ENCODE assay signal across 8 mouse cellular contexts in genomic region chr13:96671078-96671905, GRCm38 (mm10). TPM values are rescaled to one million over a fixed set of nuclear protein-coding genes. Genes with fewer than 3 reads are reported as not detected.
A peak's percentile ranks its signal among the peaks of the same experiment; 100 is the strongest.
DNase-seq lines count a peak whose midpoint lies in the region; ATAC-seq and TF ChIP-seq lines count a peak whose summit lies in the region.

No protein-coding gene starts in this region.

- 14% methylated on average over 31 of the region's 31 CpGs for WGBS in heart, adult 2 months
- 13% methylated on average over 31 of the region's 31 CpGs for WGBS in limb, embryonic 15.5 days
- 12% methylated on average over 31 of the region's 31 CpGs for WGBS in neural tube, embryonic 15.5 days

- peak overlapping the region; percentile 57 for H3K4me2 ChIP-seq in limb, embryonic 15.5 days
- peak overlapping the region; percentile 60 for H3K4me2 ChIP-seq in neural tube, embryonic 15.5 days

- no peaks in the 10 kb centered on the region for H3K9me3 ChIP-seq in ES-Bruce4 (replicated peaks; ENCODE audit: control insufficient read depth, insufficient read depth, low read length, poor library complexity, severe bottlenecking)
- H3K9me3 ChIP-seq in limb, embryonic 15.5 days, result no peaks in the 10 kb centered on the region
- no peaks in the 10 kb centered on the region for H3K9me3 ChIP-seq in neural tube, embryonic 15.5 days (replicated peaks)

- no peak; the same call in 1 of the 2 replicates for TF ChIP-seq POLR2A in heart, adult 2 months (IDR thresholded peaks at IDR 0.05; ENCODE audit: insufficient read depth, low read depth, low read length)
- no peak for TF ChIP-seq POLR2A in ES-Bruce4 (IDR thresholded peaks at IDR 0.05; ENCODE audit: insufficient read depth, low read length)

- H3K79me2 ChIP-seq in heart, adult 2 months (replicated peaks; ENCODE audit: control insufficient read depth, insufficient read depth, low read length), result peaks cover 2% of the 10 kb centered on the region; the same call in 1 of the 2 replicates

- peak overlapping the region; percentile 80 for H3K27ac ChIP-seq in heart, adult 2 months
- H3K27ac ChIP-seq in ES-Bruce4 (ENCODE audit: insufficient read depth, low read length), result peak overlapping the region; percentile 51
- H3K27ac ChIP-seq in limb, embryonic 15.5 days, result peak overlapping the region; percentile 84
- peak overlapping the region; percentile 97 for H3K27ac ChIP-seq in neural tube, embryonic 15.5 days (replicated peaks)

- ATAC-seq in limb, embryonic 15.5 days (ENCODE audit: insufficient number of reproducible peaks, low FRiP score, low TSS enrichment, low read depth), result no peak
- ATAC-seq in neural tube, embryonic 15.5 days (ENCODE audit: low FRiP score), result peak; percentile 2

- no peak for TF ChIP-seq EP300 in heart, adult 2 months (IDR thresholded peaks at IDR 0.05; ENCODE audit: insufficient read depth, low read depth, low read length)
- no peak for TF ChIP-seq EP300 in ES-Bruce4 (IDR thresholded peaks at IDR 0.05; ENCODE audit: insufficient read depth, low read depth, low read length)

- H3K9ac ChIP-seq in heart, adult 2 months (ENCODE audit: low read depth, low read length), result peak overlapping the region; percentile 42
- peak overlapping the region; percentile 45 for H3K9ac ChIP-seq in ES-Bruce4 (ENCODE audit: low read depth, poor library complexity, severe bottlenecking)
- peak overlapping the region; percentile 33 for H3K9ac ChIP-seq in limb, embryonic 15.5 days
- peak overlapping the region; percentile 36; the same call in 1 of the 2 replicates for H3K9ac ChIP-seq in neural tube, embryonic 15.5 days (replicated peaks)

- no peaks in the 10 kb centered on the region; the same call in 1 of the 2 replicates for H3K36me3 ChIP-seq in heart, adult 2 months (ENCODE audit: control insufficient read depth, insufficient read depth, low read length)
- H3K36me3 ChIP-seq in ES-Bruce4 (ENCODE audit: control insufficient read depth, insufficient read depth, low read length, poor library complexity, severe bottlenecking), result peaks cover 7% of the 10 kb centered on the region
- peaks cover 9% of the 10 kb centered on the region; the same call in 1 of the 2 replicates for H3K36me3 ChIP-seq in limb, embryonic 15.5 days
- no peaks in the 10 kb centered on the region for H3K36me3 ChIP-seq in neural tube, embryonic 15.5 days

- DNase-seq in heart, adult 2 months, result peak in 1 of 2 experiments; percentile 4
- no peak for DNase-seq in heart, postnatal 14 days
- DNase-seq in fat pad, adult 2 months (ENCODE audit: extremely low read depth, low read depth, low spot score), result peak; percentile 80
- no peak for DNase-seq in gastrocnemius, adult 18-20 months (ENCODE audit: low spot score)
- DNase-seq in lung, adult 18-20 months, result no peak

- peak overlapping the region; percentile 80 for H3K4me3 ChIP-seq in heart, adult 2 months
- H3K4me3 ChIP-seq in ES-Bruce4 (ENCODE audit: low read depth, low read length), result peak overlapping the region; percentile 51
- peak overlapping the region; percentile 97 for H3K4me3 ChIP-seq in limb, embryonic 15.5 days
- H3K4me3 ChIP-seq in neural tube, embryonic 15.5 days (replicated peaks), result peak overlapping the region; percentile 70

- no peaks in the 10 kb centered on the region for H3K27me3 ChIP-seq in heart, adult 2 months (ENCODE audit: control insufficient read depth, insufficient read depth, low read length)
- no peaks in the 10 kb centered on the region for H3K27me3 ChIP-seq in ES-Bruce4 (ENCODE audit: control insufficient read depth, insufficient read depth, low read length, poor library complexity, severe bottlenecking)
- no peaks in the 10 kb centered on the region for H3K27me3 ChIP-seq in limb, embryonic 15.5 days
- H3K27me3 ChIP-seq in neural tube, embryonic 15.5 days (replicated peaks), result no peaks in the 10 kb centered on the region

- H3K4me1 ChIP-seq in heart, adult 2 months (ENCODE audit: control insufficient read depth, insufficient read depth, low read length), result no peaks in the 10 kb centered on the region
- peaks cover 4% of the 10 kb centered on the region for H3K4me1 ChIP-seq in ES-Bruce4 (ENCODE audit: control insufficient read depth, insufficient read depth, low read length)
- H3K4me1 ChIP-seq in limb, embryonic 15.5 days, result peaks cover 19% of the 10 kb centered on the region
- H3K4me1 ChIP-seq in neural tube, embryonic 15.5 days, result peaks cover 39% of the 10 kb centered on the region

- intact Hi-C loops in heart, adult 2 months (cut with DNase I), result loop anchor here (10.0 kb wide), 1 partner anchor 136 kb away; no protein-coding TSS in a partner anchor
- intact Hi-C loops in heart, postnatal 14 days (cut with DNase I), result no loop called here

- TF ChIP-seq CTCF in heart, adult 2 months (IDR thresholded peaks at IDR 0.05), result 0 out of 2 replicates have a peak, but pooled peaks have one; percentile 18
- no peak for TF ChIP-seq CTCF in ES-Bruce4 (IDR thresholded peaks at IDR 0.05; ENCODE audit: low read depth, low read length)

RNA-seq across cellular contexts. Expression of gene Hmgcr, which starts 0.6 kb away (rescaled TPM):
- 10 to 100 TPM in 1 of 2 experiments, 1 to 10 TPM in 1; 8.4 to 10.0 TPM for total RNA-seq in heart, adult 2 months (2021)
- polyA plus RNA-seq in heart, adult 2 months (2012; rRNA removed), result 2.7 and 4.6 TPM in 2 replicates
- total RNA-seq in heart, postnatal 14 days (2021), result 10 to 100 TPM; 16.3 TPM
- 190 and 205 TPM in 2 replicates for polyA plus RNA-seq in ES-Bruce4 (2011; ENCODE audit: insufficient read depth, insufficient read length, low read depth, missing spikeins)
- polyA plus RNA-seq in limb, embryonic 15.5 days (2015; fragmentation: Nextera tagmentation; extraction: Ambion mirVana), result 53.8 and 58.9 TPM in 2 replicates
- 136 and 156 TPM in 2 replicates for polyA plus RNA-seq in neural tube, embryonic 15.5 days (2015; fragmentation: Nextera tagmentation; extraction: Ambion mirVana)
- 1 to 10 TPM; 3.5 to 5.1 TPM for total RNA-seq in gastrocnemius, adult 18-20 months (2021)
